Mouse (Mus musculus) heart, postnatal 4 days (tissue): ENCODE results near the gene Asl. TPM values are rescaled to one million over a fixed set of nuclear protein-coding genes. Genes with fewer than 3 reads are reported as not detected.
A peak's percentile ranks its signal among the peaks of the same experiment; 100 is the strongest.

Experiments used
- DNase-seq: peaks from one replicate; pipeline ENCODE4 v3.0.0; 2021
- total RNA-seq, 2 experiments: library from RNA; stranded (reverse); gene quantifications; 2 replicates each; pipeline ENCODE4 v1.2.3; 2021

The Asl gene
- 10 to 100 TPM; 15.1 to 17.6 TPM for total RNA-seq

- peak; percentile 84 for DNase-seq
Measured at GRCm38 (mm10) chr5:130029142-130029897, at the start of gene Asl, which contains the start of gene Crcp. Asl (minus strand) TSS chr5:130029247. Crcp (plus strand) TSS chr5:130029290.

GRCm38 (mm10) chr5:130078834-130079156, 49.7 kb upstream of the Asl start:
- no peak for DNase-seq

GRCm38 (mm10) chr5:130078096-130078833, 49.2 kb upstream of the Asl start:
- DNase-seq: no peak

- DNase-seq: no peak
Measured at GRCm38 (mm10) chr5:130076396-130076795, 47.3 kb upstream of the Asl start.

- DNase-seq: no peak
Measured at GRCm38 (mm10) chr5:130074491-130074890, 45.4 kb upstream of the Asl start.

GRCm38 (mm10) chr5:130073026-130073425, 44.0 kb upstream of the Asl start, which contains the start of gene Tpst1:
Tpst1 (plus strand) TSS chr5:130073326.
- DNase-seq: no peak

GRCm38 (mm10) chr5:130067841-130068264, 38.8 kb upstream of the Asl start:
- DNase-seq: no peak

GRCm38 (mm10) chr5:130065579-130065978, 36.5 kb upstream of the Asl start:
- no peak for DNase-seq

GRCm38 (mm10) chr5:130063760-130064159, 34.7 kb upstream of the Asl start:
- DNase-seq: peak; percentile 21

- DNase-seq: peak; percentile 38
Measured at GRCm38 (mm10) chr5:130062096-130062495, 33.0 kb upstream of the Asl start.

- no peak for DNase-seq
Measured at GRCm38 (mm10) chr5:130060329-130060665, 31.2 kb upstream of the Asl start.

GRCm38 (mm10) chr5:130059413-130060328, 30.6 kb upstream of the Asl start:
- DNase-seq: peak; percentile 57

GRCm38 (mm10) chr5:130056303-130056702, 27.3 kb upstream of the Asl start:
- DNase-seq: no peak

- no peak for DNase-seq
Measured at GRCm38 (mm10) chr5:130055688-130056087, 26.6 kb upstream of the Asl start.

- no peak for DNase-seq
Measured at GRCm38 (mm10) chr5:130052955-130053354, 23.9 kb upstream of the Asl start.

- DNase-seq: no peak
Measured at GRCm38 (mm10) chr5:130052510-130052909, 23.5 kb upstream of the Asl start.

- DNase-seq: no peak
Measured at GRCm38 (mm10) chr5:130051073-130051860, 22.2 kb upstream of the Asl start.

- DNase-seq: no peak
Measured at GRCm38 (mm10) chr5:130050416-130050815, 21.4 kb upstream of the Asl start.

GRCm38 (mm10) chr5:130048786-130049520, 19.9 kb upstream of the Asl start:
- DNase-seq: peak; percentile 59

- DNase-seq: no peak
Measured at GRCm38 (mm10) chr5:130047013-130047412, 18.0 kb upstream of the Asl start.

- peak; percentile 48 for DNase-seq
Measured at GRCm38 (mm10) chr5:130046589-130046988, 17.5 kb upstream of the Asl start.
